Mouse (Mus musculus): Measurements from ENCODE around the gene Atp11a.

GRCm38 (mm10) chr8:12905599-12906321 lies 148.9 kb downstream of the Atp11a start:
- TF ChIP-seq CTCF (IDR thresholded peaks at IDR 0.05; ENCODE audit: extremely low read depth, insufficient read length, insufficient replicate concordance, low read depth, low read length) = no peak
- no peak for TF ChIP-seq POLR2A (IDR thresholded peaks at IDR 0.05; ENCODE audit: low read depth, low read length)

All from small intestine, adult 2 months (tissue).